Mouse (Mus musculus) adrenal gland, adult 8-10 months (tissue): ENCODE results near the gene Igf2r. TPM values are rescaled to one million over a fixed set of nuclear protein-coding genes. Genes with fewer than 3 reads are reported as not detected.
"Not testable (repeated sequence)": the region's sequence is repeated elsewhere in the genome, so short reads cannot be mapped to it uniquely, and the experiment has no call there.

Experiments used
- DNase-seq: peaks from one replicate; pipeline ENCODE4 v3.0.0; 2022
- total RNA-seq, 4 experiments: library from RNA; stranded (reverse); gene quantifications; 2 replicates each; pipeline ENCODE4 v1.2.4; 2022

Igf2r gene
- total RNA-seq, 4 experiments from 2014 or later = 75.7 to 93.3 (median 83.9) TPM

DNA sequence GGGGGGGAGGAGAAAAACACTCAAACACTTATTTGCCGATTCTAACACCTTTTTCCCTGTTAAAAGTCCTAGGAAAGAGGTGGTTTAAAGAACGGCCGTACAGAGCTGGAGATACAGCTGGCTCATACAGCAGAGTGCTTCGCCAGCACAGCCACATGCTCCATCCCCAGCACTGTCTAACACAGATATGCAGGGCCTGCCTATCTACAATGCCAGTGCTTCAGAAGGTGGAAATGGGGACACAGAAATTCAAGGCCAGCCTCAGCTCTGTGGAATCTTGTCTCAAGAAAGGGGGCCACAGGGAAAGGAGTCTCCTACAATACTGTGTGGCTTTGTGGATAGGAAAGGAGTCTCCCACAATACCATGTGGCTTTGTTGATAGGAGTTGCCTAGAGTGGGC lies 52.0 kb downstream of the Igf2r start:
- no peak for DNase-seq

DNA sequence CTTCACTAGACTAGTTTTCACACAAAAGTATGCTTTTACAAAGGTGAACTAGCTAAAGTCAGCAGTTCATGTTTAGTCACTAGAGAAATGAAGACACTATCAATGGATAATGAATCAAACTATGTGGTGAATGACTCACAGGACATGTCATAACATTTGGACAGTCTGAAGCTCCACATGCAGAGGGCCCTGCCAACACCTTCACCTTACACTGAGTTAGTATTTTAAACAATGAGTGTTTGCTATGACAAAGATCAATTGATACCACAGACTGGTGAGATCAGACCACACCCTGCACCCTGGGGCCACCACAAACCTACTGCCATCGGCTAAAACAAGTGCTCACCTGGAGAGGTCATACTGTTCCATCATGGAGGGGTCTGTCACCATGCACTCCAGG lies 54.4 kb downstream of the Igf2r start:
- no peak for DNase-seq

DNA sequence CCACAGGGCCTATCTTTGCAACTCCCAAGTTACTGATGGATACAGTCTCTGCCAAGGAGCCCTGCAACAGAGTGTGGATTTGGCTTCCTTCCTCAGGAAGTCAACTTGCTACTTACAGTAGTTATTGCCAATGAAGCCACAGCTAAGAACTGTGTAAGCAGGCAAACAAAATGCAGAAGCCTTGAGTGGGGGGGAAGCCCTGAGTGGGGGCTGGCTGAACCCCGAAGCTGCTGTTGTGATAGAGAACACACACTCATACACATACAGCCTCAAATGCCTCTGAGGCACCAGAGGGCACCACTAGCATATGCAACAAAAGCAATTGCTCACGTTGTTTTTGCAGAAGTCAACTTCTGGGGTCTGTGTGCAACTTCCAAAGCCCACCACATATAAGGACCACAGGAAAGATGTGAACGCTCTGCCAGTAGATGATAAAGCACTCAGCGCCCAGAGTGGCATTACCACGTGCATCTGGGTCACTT lies 55.3 kb downstream of the Igf2r start:
- DNase-seq = no peak

DNA sequence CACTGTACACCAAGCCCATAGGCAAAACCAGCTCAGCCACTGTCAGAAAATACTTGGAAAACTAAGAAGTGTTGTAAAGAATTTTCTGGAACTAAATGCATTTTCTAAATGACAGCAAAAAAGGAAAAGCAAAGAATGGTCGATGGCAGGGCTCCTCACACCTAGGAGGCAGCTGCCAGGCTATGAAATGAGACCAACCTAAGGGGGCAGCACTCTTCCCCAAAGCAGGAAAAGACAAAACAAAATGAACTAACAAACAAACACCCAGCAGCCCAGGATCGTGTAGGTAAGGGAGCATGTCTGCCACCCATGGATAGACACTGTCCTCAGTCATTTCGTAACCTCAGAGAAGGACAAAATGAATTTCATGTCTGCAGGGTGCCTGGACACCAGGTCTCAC lies 56.5 kb downstream of the Igf2r start:
- DNase-seq = no peak

DNA sequence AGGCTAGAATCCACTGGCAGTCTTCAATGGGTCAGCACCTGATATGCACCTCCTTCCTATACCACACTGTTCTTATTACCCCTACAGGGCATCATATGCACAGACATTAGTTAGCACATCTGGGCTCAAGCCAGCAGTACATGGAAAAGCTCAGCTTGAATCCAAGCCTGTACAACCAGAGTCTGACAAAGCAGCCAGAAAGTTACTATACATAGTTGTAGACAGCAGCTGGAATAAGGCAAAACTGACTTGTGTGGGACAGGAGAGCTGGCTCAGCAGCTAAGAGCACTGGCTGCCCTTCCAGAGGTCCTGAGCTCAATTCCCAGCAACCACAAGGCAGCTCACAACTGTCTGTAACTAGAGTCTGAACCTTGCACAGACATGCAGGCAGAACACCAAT lies 57.3 kb downstream of the Igf2r start:
- no peak for DNase-seq

DNA sequence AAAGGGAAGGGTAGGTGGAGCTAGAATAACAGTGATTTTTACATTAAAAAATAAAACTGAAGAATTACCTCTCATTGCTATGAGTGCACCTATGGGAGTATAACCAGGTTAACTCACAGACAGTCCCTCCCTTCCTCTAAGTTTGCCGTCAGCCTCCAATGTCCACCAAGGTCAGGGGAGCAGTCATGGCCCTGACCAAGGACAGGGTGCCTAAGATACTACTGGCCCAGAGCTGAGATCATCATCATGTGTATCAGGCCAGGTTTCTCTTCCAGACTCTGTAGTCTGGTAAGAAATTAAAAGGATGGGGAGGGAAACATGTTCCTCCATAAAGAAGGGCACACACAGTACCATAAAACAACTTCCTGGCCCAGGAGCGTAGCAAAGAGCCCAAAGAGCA lies 58.5 kb downstream of the Igf2r start:
- DNase-seq = peak; percentile 32

DNA sequence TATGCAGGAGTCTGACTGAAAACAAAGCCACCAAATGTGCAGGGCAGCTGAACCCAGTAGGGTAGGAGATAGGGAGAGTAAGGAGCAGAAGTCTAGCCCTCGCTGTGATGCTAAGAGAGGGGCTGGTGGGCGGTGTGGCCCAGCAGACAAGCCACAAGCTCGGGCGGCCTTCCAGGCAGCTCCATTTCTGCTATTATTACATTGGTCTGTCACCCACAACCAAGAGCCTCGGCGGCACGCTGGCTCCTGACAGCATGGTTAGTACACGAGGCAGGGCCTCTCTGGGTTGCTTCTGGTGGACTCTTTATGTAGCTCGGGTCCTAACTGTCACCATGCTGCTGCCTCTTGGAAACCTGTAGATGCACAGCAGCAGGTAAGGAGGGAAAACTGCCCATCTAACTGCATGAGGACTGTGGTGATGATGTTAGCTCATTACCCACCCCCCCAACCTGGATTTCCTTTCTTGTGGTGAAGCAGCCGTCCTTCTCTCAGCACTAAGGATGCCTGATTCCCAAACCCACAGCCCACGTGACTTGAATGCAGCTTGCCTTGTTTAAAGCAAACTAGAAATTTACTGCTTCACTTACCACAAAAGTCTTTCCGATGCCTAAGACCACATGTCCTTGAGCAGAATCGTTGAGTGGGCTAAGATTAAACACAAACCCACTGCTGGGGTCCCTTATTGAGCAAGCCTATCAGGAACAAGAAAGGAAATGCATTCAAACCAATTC lies 59.2 kb downstream of the Igf2r start:
- no peak for DNase-seq

DNA sequence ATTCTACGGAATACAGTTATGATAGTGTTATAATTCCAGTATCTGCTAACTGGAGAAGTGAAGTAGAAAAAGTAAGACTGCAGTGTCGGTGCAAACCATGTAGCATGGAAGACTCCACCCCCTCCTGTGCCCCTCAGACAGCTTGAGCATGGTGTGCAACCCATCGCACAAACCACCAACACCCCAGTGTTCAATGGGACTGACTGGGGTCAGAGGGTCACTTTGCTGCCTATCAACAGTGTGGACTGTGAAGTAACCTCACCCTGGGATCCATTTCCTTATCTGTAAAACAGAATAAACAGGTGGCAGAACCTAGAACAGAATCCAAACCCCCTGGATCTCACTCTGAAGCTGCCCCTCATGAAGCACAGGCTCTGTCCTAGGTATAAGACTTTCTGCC lies 61.1 kb downstream of the Igf2r start:
- DNase-seq = no peak

DNA sequence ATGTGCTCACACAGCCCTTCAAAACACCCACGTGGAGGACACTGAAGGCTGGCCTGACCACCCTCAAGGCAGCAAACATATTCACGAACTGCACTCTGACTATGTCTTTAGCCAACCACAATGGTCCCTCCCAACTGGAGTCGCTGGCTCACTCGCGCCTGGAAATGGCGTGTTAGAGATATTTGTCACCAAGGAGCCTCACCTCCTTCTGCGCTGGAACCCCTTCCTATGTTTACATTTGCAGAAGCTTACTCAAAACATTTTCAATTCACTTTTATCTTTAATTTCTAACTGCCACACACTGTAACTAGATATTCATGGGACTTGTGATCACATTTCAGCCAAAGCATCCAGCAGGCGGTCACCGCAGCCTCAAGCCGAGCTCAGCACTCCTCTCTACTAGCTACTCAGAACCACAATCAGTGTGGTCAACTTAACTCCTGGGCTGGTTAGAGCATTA lies 62.8 kb downstream of the Igf2r start:
- DNase-seq = no peak

DNA sequence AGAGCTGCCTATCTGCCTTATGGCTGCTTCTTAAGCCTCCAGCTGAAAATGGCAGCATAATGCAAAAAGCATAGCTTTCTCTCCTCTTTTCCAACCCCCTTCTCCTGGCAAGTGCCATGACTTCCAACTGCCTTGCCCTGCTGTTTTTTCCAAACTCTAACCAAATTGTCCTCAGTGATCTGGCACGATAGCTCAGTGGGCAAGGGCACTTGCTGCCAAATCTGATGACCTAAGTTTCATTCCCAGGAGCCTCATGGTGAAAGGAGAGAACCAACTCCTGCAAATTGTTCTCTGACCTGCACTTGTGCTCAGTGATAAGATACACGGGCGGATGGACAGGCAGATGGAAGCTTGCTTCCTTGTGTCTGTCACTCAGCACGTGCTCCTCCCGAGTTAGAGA lies 66.6 kb downstream of the Igf2r start:
- DNase-seq = no peak

DNA sequence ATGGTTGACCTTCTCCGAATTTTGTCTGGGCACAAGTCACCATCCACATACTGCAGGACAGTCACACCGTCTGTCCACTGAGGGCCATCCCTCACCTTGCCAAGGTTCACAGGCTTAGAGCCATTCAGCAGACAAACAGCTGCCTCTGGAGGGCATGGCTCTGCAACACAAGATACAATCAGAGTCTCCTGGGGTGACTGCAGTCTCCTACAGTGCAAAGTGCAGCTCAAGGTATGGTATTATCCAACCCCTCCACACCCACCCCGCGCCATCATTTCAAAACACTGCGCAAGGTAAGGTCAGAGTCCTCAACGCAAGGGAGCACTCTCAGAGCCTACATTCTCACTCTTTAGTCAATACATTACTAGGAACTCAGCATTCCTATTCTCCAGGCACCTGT lies 69.1 kb downstream of the Igf2r start:
- DNase-seq = no peak

DNA sequence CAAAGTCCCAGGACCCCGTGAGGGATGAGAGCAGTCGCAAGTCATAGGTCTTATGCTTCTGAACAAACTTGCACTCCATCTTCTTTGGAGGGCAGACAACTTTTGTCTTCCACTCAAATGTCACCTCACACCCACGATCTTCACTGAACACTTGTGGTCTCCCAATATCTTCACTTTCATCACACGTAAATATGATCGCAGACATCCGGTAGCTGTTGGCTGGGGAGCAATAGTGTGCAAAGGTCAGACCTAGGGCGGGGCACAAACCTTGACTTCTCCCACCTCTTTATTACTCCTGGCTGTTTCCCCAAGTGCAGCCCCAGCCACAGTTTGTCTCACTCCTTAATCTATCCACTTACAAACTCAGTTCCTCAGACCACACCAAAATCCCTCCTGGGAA lies 77.6 kb downstream of the Igf2r start:
- DNase-seq = no peak

DNA sequence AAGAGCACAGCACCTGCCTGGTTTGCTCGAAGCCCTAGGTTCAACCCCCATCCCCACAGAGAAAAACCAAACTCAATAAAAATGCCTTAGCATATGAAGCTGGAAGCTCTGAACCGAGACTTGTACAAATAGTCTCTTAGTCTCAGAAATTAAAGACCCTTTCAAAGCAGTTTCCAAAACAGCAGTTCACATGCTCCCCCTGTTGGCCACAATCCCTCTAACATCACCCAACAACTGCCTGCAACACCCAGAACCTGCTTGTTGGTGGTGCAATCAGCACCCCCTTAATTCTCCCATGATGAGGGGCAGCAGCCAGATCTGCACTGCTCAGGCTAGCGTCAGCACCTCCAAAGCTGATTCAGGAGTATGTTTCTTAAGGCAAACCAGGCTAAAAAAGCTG lies 79.9 kb downstream of the Igf2r start:
- DNase-seq = no peak

DNA sequence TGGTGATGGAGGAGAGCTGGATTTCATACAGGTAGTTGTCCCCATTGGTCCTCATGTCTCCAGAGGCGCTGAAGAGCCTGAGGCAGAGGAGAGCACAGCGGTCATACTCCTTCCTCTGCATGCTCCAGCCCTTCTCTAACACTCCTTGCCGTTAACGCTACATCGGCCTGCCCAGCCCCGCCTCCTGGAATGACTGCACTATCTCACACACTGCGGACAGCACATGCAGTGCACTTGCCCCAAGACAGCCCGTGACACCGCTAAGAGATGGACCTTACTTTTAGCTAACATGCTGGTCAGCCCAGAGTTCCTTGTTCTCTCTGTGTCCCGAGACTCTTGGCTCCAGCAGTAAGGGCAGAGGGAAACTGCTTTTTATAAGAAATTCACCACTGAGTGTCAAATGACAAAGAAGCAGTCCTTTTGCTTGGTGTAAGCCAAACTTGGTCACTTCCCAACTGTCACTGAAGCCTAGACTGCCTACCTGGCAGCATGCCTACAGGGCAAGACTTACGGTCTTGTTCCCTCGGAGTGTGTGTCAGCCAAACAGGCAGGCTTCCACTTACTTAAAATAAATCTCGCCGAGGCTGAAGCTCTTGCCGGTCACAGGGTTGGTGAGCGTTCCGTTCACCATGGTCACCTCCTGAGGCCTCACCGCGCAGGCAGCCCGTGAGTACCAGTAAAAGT lies 80.9 kb downstream of the Igf2r start:
- DNase-seq = peak; percentile 50

DNA sequence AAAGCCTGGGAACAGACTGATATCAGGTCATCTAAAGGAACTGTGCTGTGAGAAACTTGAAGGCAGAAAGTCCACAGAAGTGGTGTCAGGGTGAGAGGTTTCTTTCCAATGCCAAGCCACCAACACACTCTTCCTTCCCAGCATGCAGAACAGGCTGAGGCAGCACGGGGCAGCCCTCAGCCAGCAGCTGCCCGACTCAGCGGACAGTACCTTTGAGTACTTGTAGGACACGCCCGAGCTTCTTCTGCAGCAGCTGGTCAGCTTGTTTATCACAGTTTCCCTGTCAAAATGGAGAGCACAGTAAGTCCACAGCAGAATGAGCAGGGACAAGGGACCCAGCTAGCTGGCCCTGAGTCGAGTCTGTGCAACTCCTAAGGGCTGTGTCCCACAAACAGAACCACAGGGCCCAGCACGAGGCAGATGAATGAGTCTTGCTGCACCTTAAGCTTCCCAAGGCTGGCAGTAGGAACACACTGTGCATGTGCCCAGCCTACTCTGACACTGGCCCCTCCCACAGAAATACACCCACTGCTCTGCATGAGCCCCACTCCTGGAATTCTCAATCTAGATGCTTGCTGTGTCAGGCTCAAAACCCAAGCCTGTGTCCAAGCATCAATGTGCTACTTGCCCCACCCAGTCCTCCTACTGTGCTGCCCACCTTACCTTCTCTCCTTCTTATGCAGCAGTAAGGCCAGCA lies 84.4 kb downstream of the Igf2r start:
- DNase-seq = no peak

DNA sequence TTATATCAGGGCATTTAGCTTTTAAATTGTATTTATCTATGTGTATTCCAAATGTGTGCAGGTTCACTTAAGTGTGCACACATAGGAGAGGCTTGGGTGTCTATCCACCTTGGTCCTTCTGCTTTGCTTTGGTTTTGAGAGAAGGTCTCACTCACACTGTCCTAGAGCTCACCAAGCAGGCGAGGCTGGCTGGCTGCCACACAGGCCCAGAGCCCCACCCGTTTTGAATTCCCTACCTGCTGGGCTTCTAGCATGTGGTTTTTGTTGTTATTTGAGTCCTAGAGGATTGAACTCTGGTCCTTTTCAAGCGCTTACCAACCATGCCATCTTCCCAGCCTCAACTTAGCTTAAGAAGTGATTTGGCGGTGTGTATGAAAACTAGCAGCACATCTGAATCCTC lies 85.1 kb downstream of the Igf2r start:
- no peak for DNase-seq

DNA sequence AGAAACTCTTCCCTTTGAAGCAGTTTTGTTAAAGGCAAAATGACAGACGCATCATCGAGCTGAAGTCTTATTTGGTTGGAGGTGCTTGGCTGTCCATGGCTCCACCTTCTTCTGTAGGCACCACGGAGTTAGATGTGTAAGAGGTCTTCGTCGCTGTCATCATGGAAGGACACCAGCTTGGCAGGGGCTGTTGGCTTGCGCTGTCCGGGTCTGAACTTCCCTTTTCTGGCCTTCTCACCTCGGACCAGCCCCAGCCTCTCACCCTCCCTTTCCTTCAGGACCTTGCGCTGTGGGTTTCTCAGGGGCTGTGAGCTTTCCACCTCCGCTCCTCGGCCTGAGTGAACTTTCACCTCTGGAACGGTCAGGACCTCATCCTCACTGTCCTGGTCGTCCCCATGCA lies 85.9 kb downstream of the Igf2r start:
- DNase-seq = no peak

DNA sequence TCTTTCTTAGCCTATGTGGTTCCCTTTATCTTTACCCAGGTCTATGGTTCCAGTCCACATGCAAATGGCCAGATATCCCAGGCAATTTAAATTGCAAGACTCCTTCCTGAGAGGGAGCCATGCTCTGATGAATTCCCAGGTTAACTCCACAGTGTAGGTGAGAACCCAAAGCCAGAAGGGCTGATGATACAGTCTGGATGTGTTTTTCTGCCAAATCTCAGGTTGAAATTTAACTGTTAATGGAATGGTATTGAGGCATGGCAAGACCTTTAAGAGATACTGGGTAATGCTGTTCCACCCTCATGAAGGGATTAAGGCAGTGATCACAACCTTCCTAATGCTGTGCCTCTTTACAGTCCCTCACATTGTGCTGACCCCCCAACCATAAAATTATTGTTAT lies 91.2 kb downstream of the Igf2r start:
- DNase-seq = no peak

DNA sequence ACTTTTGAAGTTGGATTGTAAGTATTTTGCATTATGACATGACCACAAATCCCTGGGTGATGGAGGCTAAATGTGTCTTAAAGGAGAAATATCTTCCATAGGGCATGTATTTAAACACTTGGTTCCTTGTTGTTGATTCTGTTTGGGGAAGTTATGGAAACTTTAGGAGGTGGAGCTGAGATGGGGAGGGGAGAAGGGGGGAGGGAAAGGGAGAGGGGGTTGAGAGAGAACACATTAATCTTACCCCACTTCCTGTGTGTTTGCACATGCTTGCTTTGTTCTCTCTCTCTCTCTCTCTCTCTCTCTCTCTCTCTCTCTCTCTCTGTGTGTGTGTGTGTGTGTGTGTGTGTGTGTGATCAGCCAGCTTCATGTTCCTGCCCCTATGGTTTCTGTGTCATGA lies 92.3 kb downstream of the Igf2r start:
- DNase-seq = no peak

DNA sequence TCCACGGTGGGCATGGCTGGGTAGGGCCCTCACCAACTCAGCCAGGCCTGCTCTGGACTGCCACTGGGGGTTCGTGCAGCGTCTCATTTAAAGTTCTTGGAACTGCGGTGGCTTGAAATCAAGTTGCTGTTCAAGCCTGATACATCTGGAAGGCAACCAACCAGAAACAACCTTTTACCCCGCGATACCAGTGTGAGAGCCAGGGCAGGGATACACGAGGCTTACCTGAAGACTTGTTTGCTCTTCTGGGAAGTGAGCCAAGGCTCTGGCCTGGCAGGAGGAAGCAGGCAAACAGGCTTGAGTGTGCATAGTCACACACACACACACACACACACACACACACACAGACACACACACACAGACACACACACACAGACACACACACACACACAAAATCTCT lies 93.8 kb downstream of the Igf2r start, which contains the start of gene Slc22a1:
Gene Slc22a1, minus strand, starts transcription at position 184 of the 400 bp plus-strand sequence.
- no peak for DNase-seq

DNA sequence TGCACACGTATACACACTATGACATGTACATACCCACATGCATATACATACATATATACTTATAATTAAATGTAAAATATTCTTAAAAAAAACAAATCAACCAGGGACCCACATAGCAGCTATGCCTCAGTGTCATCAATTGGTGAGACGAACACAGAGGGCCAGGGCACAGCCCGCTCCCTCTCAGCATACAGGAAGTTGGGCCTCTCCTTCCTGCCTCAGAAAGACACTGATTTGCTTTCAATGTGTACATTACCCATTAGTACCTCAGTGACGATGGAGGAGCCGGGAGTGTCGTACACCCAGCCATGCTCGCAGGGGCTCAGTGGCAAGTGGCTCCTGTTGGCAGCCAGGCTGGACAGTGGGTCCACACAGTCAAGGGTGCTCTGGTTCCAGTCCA lies 94.5 kb downstream of the Igf2r start:
- not testable (repeated sequence) for DNase-seq

DNA sequence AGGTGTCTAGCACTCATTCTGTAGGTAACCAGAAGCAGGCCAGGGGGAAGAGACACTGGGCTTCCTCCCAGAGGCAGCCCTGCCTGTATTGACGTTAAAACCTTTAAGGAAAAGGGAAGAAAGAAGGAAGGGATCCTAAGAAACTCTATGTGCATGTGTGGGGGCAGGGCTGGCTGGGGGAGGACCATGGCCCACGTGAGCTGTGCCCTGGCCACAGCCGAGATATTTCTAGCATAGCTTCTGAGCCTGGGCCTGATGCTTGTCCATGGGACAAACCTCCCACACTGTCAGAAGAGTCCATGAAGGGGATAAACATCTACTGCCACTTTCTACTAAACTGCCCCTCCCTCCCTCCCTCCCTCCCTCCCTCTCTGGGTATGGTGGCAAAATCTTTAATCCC lies 95.6 kb downstream of the Igf2r start:
- DNase-seq = no peak

DNA sequence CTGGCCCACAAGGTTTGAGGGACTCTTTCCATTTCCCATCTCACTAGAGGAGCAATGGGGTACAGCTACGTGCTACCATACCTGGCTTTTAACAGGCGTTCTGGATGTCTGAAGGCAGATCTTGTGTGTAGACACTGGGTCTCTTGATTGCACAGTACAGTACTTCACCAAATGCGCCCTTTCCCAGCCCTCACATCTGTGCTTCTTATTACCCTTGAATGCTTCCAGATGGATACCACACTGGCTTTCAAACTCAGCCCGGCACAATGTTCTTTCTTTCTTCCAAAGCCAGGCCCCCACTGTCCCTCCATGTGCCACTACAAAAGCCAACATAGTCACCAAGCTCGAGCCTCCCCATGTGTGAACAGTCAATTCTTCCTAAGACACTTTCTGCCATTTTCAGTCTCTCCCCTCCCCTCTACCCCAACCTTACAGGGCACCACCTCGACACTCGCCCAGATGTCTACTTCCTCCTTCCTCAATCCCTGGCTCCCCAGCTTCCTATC lies 97.1 kb downstream of the Igf2r start:
- no peak for DNase-seq
